Mouse (Mus musculus) forelimb bud, embryonic 11.5 days (tissue): ENCODE results near the gene Lzts2.
"Not testable (repeated sequence)": the region's sequence is repeated elsewhere in the genome, so short reads cannot be mapped to it uniquely, and the experiment has no call there.

Experiments used
- DNase-seq: peaks from one replicate; pipeline ENCODE4 v3.0.0-alpha.2; 2012; ENCODE audit warnings: low read depth, low spot score

Lzts2 gene

GRCm38 (mm10) chr19:45025937-45026568, 11.8 kb downstream of the Lzts2 start:
- no peak for DNase-seq

- no peak for DNase-seq
Observed at GRCm38 (mm10) chr19:45026958-45027670, 12.9 kb downstream of the Lzts2 start.

- DNase-seq = no peak
Observed at GRCm38 (mm10) chr19:45027848-45028247, 13.6 kb downstream of the Lzts2 start.

GRCm38 (mm10) chr19:45028746-45029145, 14.5 kb downstream of the Lzts2 start:
- no peak for DNase-seq

GRCm38 (mm10) chr19:45029571-45029970, 15.4 kb downstream of the Lzts2 start:
- no peak for DNase-seq

- DNase-seq = peak; percentile 57
Observed at GRCm38 (mm10) chr19:45030111-45030510, 15.9 kb downstream of the Lzts2 start.

GRCm38 (mm10) chr19:45030746-45031693, 16.8 kb downstream of the Lzts2 start:
- DNase-seq = peak; percentile 87

- DNase-seq = peak; percentile 83
Observed at GRCm38 (mm10) chr19:45031780-45032179, 17.6 kb downstream of the Lzts2 start.

- no peak for DNase-seq
Observed at GRCm38 (mm10) chr19:45032570-45033332, 18.5 kb downstream of the Lzts2 start.

GRCm38 (mm10) chr19:45036867-45037266, 22.7 kb downstream of the Lzts2 start:
- no peak for DNase-seq

GRCm38 (mm10) chr19:45038198-45038597, 24.0 kb downstream of the Lzts2 start:
- not testable (repeated sequence) for DNase-seq

GRCm38 (mm10) chr19:45040214-45040613, 26.0 kb downstream of the Lzts2 start:
- no peak for DNase-seq

GRCm38 (mm10) chr19:45044389-45044927, 30.2 kb downstream of the Lzts2 start:
- DNase-seq = no peak

- DNase-seq = no peak
Observed at GRCm38 (mm10) chr19:45045236-45045635, 31.0 kb downstream of the Lzts2 start.

GRCm38 (mm10) chr19:45045651-45046050, 31.4 kb downstream of the Lzts2 start, which contains the start of gene Pdzd7:
Gene Pdzd7 (minus strand): TSS chr19:45045717.
- no peak for DNase-seq

- DNase-seq = no peak
Observed at GRCm38 (mm10) chr19:45046523-45047321, 32.5 kb downstream of the Lzts2 start.

- peak; percentile 59 for DNase-seq
Observed at GRCm38 (mm10) chr19:45047417-45047934, 33.3 kb downstream of the Lzts2 start, which contains the start of gene Sfxn3. Gene Sfxn3 (plus strand): TSS chr19:45047503.

- DNase-seq = no peak
Observed at GRCm38 (mm10) chr19:45047935-45048643, 33.9 kb downstream of the Lzts2 start.
